Mouse (Mus musculus) stomach, embryonic 16.5 days (tissue): ENCODE measurements around the gene Dnmt1. TPM values are rescaled to one million over a fixed set of nuclear protein-coding genes. Genes with fewer than 3 reads are reported as not detected.
"Not testable (repeated sequence)": the region's sequence is repeated elsewhere in the genome, so short reads cannot be mapped to it uniquely, and the experiment has no call there.

ENCODE experiments used
- ATAC-seq: fragments of 200-750 bp; cut with Nextera tagmentation; 2 replicates; pipeline ENCODE4 v1.8.0; 2017; ENCODE audit warnings: moderate number of reproducible peaks, moderate TSS enrichment; ENCODE audit not compliant: insufficient read depth, low FRiP score
- H3K27ac ChIP-seq: fragments of 300-500 bp; sonication (generic); 2 replicates; pipeline ENCODE4 v1.5.1; 2014; ENCODE audit warnings: low read length
- H3K27me3 ChIP-seq: fragments of 300-500 bp; sonication (generic); 2 replicates; pipeline ENCODE4 v1.6.1; 2014; ENCODE audit warnings: low read length, control low read depth, mixed read lengths; ENCODE audit not compliant: control insufficient read depth, insufficient read depth
- H3K36me3 ChIP-seq: fragments of 300-500 bp; sonication (generic); 2 replicates; pipeline ENCODE4 v1.6.1; 2014; ENCODE audit warnings: low read length; ENCODE audit not compliant: control insufficient read depth, insufficient read depth
- H3K4me1 ChIP-seq: fragments of 300-500 bp; sonication (generic); 2 replicates; pipeline ENCODE4 v1.6.1; 2014; ENCODE audit warnings: low read length, control low read depth, mixed read lengths; ENCODE audit not compliant: control insufficient read depth, insufficient read depth
- H3K4me2 ChIP-seq: fragments of 300-500 bp; sonication (generic); 2 replicates; pipeline ENCODE4 v1.6.1; 2014; ENCODE audit warnings: low read depth, low read length, mixed read lengths
- H3K4me3 ChIP-seq: fragments of 300-500 bp; sonication (generic); replicated peaks from 2 replicates; pipeline ENCODE4 v1.5.1; 2014; ENCODE audit warnings: mild to moderate bottlenecking, low read length
- H3K9ac ChIP-seq: fragments of 300-500 bp; sonication (generic); 2 replicates; pipeline ENCODE4 v1.6.1; 2014; ENCODE audit warnings: low read length
- H3K9me3 ChIP-seq: fragments of 300-500 bp; sonication (generic); replicated peaks from 2 replicates; pipeline ENCODE4 v1.6.1; 2016; ENCODE audit warnings: low read length, control low read depth; ENCODE audit not compliant: control insufficient read depth
- WGBS: fragments of 180-500 bp; shearing (Covaris S2); extraction: QIAGEN DNeasy Blood & Tissue Kit; methylation state at CpG from one replicate; pipeline ENCODE4 v1.1.7; 2014; 5-methylcytosine and 5-hydroxymethylcytosine counted together
- polyA plus RNA-seq: library from polyadenylated mRNA; unstranded; fragments of >200 nt; fragmentation: Nextera tagmentation; extraction: Ambion mirVana; gene quantifications from 2 replicates; pipeline ENCODE4 v1.2.1, GENCODE M21; 2015

The Dnmt1 gene
- 75.5 and 75.7 TPM in 2 replicates for polyA plus RNA-seq

GRCm38 (mm10) chr9:20959430-20959938 lies at the start of gene Dnmt1:
Gene Dnmt1, minus strand, starts transcription at chr9:20959888.
- Histone ChIP-seq H3K9me3 (no peaks in the 10 kb centered on the region), H3K4me1 (no peaks in the 10 kb centered on the region), H3K27ac (no peak within 1 kb of the TSS), H3K36me3 (no peaks in the 10 kb centered on the region), H3K27me3 (no peaks in the 10 kb centered on the region), H3K9ac (no peak within 1 kb of the TSS), H3K4me3 (no peak within 1 kb of the TSS), H3K4me2 (no peak within 1 kb of the TSS)
- ATAC-seq: no peak
- WGBS: 84% methylated on average over 2 of the region's 2 CpGs

GRCm38 (mm10) chr9:21008007-21008406 lies 48.3 kb upstream of the Dnmt1 start:
- Histone ChIP-seq H3K36me3 (peaks cover 9% of the 10 kb centered on the region), H3K4me2 (no peak overlapping the region), H3K27me3 (no peaks in the 10 kb centered on the region), H3K27ac (no peak overlapping the region), H3K4me1 (peaks cover 4% of the 10 kb centered on the region), H3K4me3 (no peak overlapping the region), H3K9me3 (no peaks in the 10 kb centered on the region), H3K9ac (no peak overlapping the region)
- WGBS: 80% methylated on average over 7 of the region's 7 CpGs
- no peak for ATAC-seq

DNA sequence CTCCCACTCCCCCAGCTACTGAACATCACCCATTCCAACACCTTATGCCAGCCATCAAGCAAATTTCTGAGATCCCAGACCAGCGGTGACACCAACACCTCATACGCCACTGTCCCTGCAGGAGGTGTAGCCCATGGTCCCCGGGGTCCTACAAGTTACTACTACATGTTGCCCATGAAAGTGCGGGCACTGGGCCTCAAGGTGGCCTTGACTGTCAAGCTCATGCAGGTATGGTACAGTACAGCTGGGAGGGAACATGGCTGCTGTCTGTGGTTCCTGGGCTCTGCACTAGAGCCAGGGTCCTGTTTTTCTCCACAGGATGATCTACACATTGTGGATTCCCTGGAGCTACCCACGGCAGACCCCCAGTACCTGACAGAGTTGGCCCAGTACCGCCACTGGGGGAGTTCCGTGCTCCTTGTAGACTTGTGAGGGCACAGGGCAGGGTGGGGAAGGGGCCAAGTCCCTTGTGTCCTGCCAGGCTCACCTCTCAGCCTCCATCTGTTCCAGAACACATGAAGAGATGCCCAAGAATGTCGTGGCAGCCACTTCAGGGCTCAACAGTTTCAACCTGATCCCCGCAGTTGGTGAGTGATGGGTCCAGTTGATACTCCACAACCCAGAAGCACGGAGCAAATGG lies 47.7 kb upstream of the Dnmt1 start:
- no peaks in the 10 kb centered on the region for H3K27me3 ChIP-seq
- no peak overlapping the region for H3K9ac ChIP-seq
- H3K9me3 ChIP-seq: no peaks in the 10 kb centered on the region
- no peak overlapping the region for H3K27ac ChIP-seq
- ATAC-seq: no peak
- H3K4me2 ChIP-seq: no peak overlapping the region
- H3K36me3 ChIP-seq: peaks cover 9% of the 10 kb centered on the region
- H3K4me1 ChIP-seq: peaks cover 3% of the 10 kb centered on the region
- WGBS: 94% methylated on average over 10 of the region's 10 CpGs
- H3K4me3 ChIP-seq: no peak overlapping the region

GRCm38 (mm10) chr9:21002627-21003551 lies 43.2 kb upstream of the Dnmt1 start, which contains the start of gene Mrpl4:
Gene Mrpl4, plus strand, starts transcription at chr9:21002738.
- Histone ChIP-seq H3K27me3 (no peaks in the 10 kb centered on the region), H3K36me3 (peaks cover 5% of the 10 kb centered on the region), H3K4me1 (peaks cover 6% of the 10 kb centered on the region), H3K9ac (peak within 1 kb of the TSS; percentile 92), H3K9me3 (no peaks in the 10 kb centered on the region), H3K4me3 (peak within 1 kb of the TSS; percentile 97), H3K4me2 (peak within 1 kb of the TSS; percentile 78), H3K27ac (peak within 1 kb of the TSS; percentile 79)
- ATAC-seq: peak; percentile 81
- WGBS: under 1% methylated on average over 72 of the region's 72 CpGs

DNA sequence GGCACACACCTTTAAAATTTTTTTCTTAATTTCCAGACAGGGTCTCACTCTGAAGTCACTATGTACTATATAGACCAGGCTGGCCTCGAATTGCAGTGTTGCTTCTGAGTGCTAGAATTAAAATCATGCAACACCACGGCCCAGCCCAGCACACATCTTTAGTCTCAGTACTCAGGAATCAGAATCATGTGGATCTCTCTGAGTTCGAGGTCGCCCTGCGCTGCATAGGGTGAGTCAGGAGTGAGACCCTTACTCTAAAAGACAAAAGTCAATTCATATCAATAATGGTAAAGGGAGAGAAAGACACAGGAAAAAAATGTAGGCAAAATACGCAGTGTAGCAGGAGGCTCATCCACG lies 42.6 kb upstream of the Dnmt1 start:
- peak overlapping the region; percentile 92 for H3K9ac ChIP-seq
- H3K27me3 ChIP-seq: no peaks in the 10 kb centered on the region
- peaks cover 6% of the 10 kb centered on the region for H3K4me1 ChIP-seq
- 7% methylated on average over 7 of the region's 7 CpGs for WGBS
- ATAC-seq: peak; percentile 19
- no peaks in the 10 kb centered on the region for H3K9me3 ChIP-seq
- H3K4me2 ChIP-seq: peak overlapping the region; percentile 78
- peaks cover 1% of the 10 kb centered on the region for H3K36me3 ChIP-seq
- H3K27ac ChIP-seq: peak overlapping the region; percentile 79
- peak overlapping the region; percentile 97 for H3K4me3 ChIP-seq

DNA sequence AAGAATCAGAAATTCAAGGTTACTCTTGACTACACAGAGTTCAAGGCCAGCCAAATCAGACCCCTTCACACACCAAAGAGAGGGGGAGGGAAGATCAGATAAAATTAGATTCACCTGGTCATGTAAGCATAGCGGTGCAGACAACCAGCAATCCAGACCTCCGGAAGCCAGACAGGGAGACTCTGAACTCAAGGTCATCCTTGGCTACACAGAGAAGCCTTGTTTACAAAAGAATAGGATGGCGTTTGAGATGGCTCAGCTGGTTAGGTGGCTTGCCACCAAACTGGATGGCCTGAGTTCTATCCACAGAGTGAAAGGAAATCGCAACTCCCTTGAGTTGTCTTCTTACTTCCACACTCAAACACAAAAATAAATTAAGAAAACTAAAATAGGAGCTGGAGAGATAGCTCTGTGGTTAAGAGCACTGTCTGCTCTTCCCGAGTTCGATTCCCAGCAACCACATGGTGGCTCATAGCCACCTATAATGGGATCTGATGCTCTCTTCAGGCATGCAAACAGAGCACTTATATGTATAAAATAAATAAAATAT lies 42.0 kb upstream of the Dnmt1 start:
- no peaks in the 10 kb centered on the region for H3K27me3 ChIP-seq
- peaks cover 6% of the 10 kb centered on the region for H3K4me1 ChIP-seq
- H3K36me3 ChIP-seq: no peaks in the 10 kb centered on the region
- no peak overlapping the region for H3K27ac ChIP-seq
- no peak overlapping the region for H3K4me3 ChIP-seq
- no peak for ATAC-seq
- H3K9ac ChIP-seq: no peak overlapping the region; the same call in 1 of the 2 replicates
- no peaks in the 10 kb centered on the region for H3K9me3 ChIP-seq
- H3K4me2 ChIP-seq: peak overlapping the region; percentile 78; the same call in 1 of the 2 replicates
- 43% methylated on average over 6 of the region's 6 CpGs for WGBS

DNA sequence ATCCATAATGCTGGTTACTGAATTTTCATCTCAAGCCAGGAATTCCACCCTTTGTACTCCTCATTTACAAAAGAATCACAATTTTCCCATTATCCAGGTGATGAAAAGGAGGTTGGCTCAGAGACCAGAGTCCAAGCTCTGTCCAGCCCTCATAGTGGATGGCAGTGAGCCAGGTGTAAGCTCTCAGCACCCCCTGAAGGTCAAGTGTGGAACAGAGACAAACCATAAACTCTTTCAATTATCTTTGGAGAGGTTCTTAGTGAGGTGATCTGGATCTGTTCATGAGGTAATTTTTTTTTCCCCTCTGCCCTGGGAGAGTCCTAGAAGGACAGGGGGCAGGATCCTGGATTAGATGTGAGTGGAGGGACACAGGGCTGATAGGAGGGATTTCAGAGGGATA lies 41.1 kb upstream of the Dnmt1 start:
- Histone ChIP-seq H3K27me3 (no peaks in the 10 kb centered on the region), H3K27ac (no peak overlapping the region)

DNA sequence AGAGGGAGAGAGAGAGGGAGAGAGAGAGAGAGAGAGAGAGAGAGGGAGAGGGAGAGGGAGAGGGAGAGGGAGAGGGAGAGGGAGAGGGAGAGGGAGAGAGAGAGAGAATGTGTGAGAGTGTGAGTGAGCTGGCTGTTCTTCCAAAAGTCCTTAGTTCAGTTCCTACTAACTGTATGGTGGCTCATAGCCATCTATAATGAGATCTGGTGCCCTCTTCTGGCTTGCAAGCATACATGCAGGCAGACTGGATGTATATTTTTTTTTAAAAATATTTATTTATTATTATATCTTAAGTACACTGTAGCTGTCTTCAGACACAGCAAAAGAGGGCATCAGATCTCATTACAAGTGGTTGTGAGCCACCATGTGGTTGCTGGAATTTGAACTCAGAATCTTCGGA lies 38.6 kb upstream of the Dnmt1 start:
- H3K4me3 ChIP-seq, H3K9me3 ChIP-seq, H3K4me1 ChIP-seq, H3K36me3 ChIP-seq, H3K4me2 ChIP-seq, H3K27me3 ChIP-seq, H3K9ac ChIP-seq, H3K27ac ChIP-seq, ATAC-seq: not testable (repeated sequence)
- WGBS: 66% methylated on average over 1 of the region's 1 CpGs

More for the DNA sequence above, 41.1 kb upstream of the Dnmt1 start:
- Histone ChIP-seq H3K4me1 (peaks cover 6% of the 10 kb centered on the region), H3K4me3 (no peak overlapping the region), H3K36me3 (no peaks in the 10 kb centered on the region), H3K4me2 (no peak overlapping the region), H3K9me3 (no peaks in the 10 kb centered on the region), H3K9ac (no peak overlapping the region; the same call in 1 of the 2 replicates)
- ATAC-seq: no peak

DNA sequence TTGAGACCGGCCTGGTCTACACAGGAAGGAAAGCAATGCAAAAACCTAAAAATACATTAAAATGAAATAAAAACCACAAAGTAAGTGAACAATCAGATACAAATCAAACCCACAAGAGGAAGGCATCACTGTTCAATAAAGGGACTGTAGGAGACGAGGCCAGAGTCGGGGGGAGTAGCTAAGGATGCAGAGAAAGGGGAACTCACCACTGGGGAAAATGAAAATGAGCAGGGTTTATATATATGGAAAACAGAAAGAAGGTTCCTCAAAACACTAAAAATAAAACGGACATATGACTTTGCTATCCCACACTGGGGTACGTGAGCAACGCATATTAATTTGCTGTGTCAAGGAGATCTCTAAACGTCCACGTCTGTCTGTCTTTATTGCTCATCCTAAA lies 37.4 kb upstream of the Dnmt1 start:
- ATAC-seq: no peak
- Histone ChIP-seq H3K4me2 (no peak overlapping the region), H3K36me3 (no peaks in the 10 kb centered on the region), H3K27me3 (no peaks in the 10 kb centered on the region), H3K27ac (no peak overlapping the region), H3K4me1 (peaks cover 7% of the 10 kb centered on the region), H3K4me3 (no peak overlapping the region), H3K9ac (no peak overlapping the region), H3K9me3 (no peaks in the 10 kb centered on the region)
- 85% methylated on average over 8 of the region's 8 CpGs for WGBS
